Mouse (Mus musculus) lung, adult 2 months (tissue): ENCODE results near the gene Msrb1.

Experiments
- CTCF ChIP-seq: fragments of 200-500 bp; IDR thresholded peaks from 2 replicates; pipeline ENCODE4 v1.5.1; 2011; ENCODE audit warnings: mild to moderate bottlenecking, low read length, control low read depth; ENCODE audit not compliant: insufficient read depth
- POLR2A ChIP-seq: fragments of 200-500 bp; IDR thresholded peaks from 2 replicates; pipeline ENCODE4 v1.6.1; 2011; ENCODE audit warnings: low read depth, mild to moderate bottlenecking, control low read depth, low read length, borderline replicate concordance; ENCODE audit errors: extremely low read depth

DNA sequence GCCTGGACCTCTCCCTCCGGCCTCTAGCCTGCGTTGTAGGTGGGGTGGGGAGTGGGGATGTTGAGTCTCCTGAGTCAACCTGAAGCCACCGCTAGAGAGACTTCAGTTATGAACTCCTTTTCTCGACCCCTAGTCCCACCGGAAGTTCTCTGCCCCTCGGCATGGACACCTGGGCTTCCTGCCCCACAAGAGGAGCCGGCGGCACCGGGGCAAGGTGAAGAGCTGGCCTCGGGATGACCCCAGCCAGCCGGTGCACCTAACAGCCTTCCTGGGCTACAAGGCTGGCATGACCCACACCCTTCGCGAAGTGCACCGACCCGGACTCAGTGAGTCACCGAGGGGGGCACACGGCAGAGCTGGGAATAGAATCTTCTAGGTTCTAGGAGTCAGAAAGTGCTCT lies 8.3 kb upstream of the Msrb1 start:
- TF ChIP-seq POLR2A, result no peak
- no peak for TF ChIP-seq CTCF
